Mouse (Mus musculus): ENCODE measurements at regions not wholly inside any gene's neighbourhood (a gene's known extent, or its start where the extent isn't known, plus 50 kb on each side); places are given as distances from the start of the nearest gene placed in this dataset.

GRCm38 (mm10) chrX:127871412-127871811 lies 135.1 kb upstream of the Cldn34c4 start:
- DNase-seq (ENCODE audit: extremely low spot score in 1 of 2, low spot score in 1 of 2), result peak in 1 of 2 experiments; percentile 10

GRCm38 (mm10) chrX:127844018-127844417 lies 107.7 kb upstream of the Cldn34c4 start:
- no peak for DNase-seq (ENCODE audit: extremely low spot score in 1 of 2, low spot score in 1 of 2)

Measured in frontal cortex, adult 2 months (tissue).